Mouse (Mus musculus) left cerebral cortex, adult 8-10 months (tissue): ENCODE data around the gene Kcnk13. TPM values are rescaled to one million over a fixed set of nuclear protein-coding genes. Genes with fewer than 3 reads are reported as not detected.

Source experiments
- DNase-seq, 2 experiments: peaks; one replicate each; pipeline ENCODE4 v3.0.0; 2022; ENCODE audit warnings: low spot score in 2 of 2
- total RNA-seq, 4 experiments: library from RNA; stranded (reverse); gene quantifications; 2 replicates each; pipeline ENCODE4 v1.2.4; 2022

The Kcnk13 gene
- total RNA-seq, result 10 to 100 TPM in 2 of 4 experiments, 1 to 10 TPM in 2; 9.1 to 10.2 (median 9.7) TPM

- DNase-seq, result peak; percentile 68 to 70
These were observed at the start of gene Kcnk13 for GRCm38 (mm10) chr12:99964301-99965202. Kcnk13 (plus strand) TSS chr12:99964499.

- peak; percentile 48 to 70 for DNase-seq
These were observed 46.4 kb upstream of the Kcnk13 start for GRCm38 (mm10) chr12:99917800-99918427.

DNA sequence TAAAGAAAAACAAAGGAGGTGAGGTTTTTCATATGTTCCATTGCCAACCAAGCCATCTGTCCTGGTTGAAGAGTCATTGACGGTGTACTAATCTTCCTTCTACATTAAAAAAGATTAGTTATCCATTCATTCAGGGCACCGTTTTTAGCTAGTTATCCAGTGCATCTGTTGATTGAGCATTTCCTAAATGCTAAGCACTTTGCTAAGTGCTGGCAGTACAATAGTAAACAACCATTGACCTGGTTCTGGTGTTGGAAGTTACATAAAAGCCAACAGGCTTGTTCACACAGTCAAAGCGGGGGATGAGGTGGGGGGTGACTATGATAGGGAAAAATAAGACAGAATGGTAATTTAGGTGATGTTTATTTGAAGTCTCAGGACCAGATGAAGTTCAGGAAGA is 44.7 kb upstream of the Kcnk13 start:
- no peak for DNase-seq

- DNase-seq, result no peak
These were observed 43.3 kb upstream of the Kcnk13 start for GRCm38 (mm10) chr12:99921045-99921444.

DNA sequence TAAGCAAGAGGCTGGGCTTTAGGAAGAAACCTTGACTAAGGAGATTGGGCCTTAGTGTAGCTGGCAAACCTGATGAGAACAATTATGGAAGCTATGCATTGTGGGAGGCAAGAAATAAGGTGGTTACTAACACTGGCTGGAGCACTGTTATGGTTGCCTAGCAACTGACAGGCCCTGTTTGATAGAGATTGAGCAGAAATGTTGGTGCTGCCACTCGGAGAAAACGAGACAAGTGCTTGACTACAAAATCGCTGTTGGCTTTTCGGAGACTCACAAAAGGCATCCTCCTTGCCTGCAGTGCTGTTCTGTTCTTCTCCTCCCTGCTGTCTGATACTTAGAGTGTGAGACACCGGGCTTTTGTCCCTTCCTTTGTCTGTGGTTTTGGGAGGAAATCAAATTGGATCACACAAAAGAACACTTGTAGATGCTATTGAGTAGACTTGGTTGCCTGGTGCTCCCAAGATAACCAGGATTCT is 41.1 kb upstream of the Kcnk13 start:
- peak in 1 of 2 experiments; percentile 50 for DNase-seq

DNA sequence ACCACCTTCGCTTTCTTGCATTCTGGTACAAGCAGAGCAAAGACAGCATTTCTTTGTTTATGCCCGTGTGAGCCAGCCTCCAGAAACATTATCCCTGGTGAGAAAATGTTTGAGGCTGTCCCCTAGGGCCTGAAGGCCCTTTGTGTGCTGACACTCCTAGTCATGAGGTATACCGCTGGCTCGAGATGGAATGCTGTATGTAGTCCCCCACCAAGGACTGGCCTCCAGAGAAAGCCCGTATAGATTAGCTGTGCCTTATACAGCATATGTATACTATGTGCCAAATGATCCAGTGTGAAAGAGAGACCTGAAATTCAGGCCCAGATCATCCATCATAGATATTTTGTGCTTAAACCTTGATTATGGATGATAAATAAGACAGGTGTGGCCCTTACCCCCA is 40.6 kb upstream of the Kcnk13 start:
- DNase-seq, result no peak

GRCm38 (mm10) chr12:99928311-99928710 is 36.0 kb upstream of the Kcnk13 start:
- peak in 1 of 2 experiments; percentile 70 for DNase-seq

GRCm38 (mm10) chr12:99929160-99929559 is 35.1 kb upstream of the Kcnk13 start:
- no peak for DNase-seq

DNA sequence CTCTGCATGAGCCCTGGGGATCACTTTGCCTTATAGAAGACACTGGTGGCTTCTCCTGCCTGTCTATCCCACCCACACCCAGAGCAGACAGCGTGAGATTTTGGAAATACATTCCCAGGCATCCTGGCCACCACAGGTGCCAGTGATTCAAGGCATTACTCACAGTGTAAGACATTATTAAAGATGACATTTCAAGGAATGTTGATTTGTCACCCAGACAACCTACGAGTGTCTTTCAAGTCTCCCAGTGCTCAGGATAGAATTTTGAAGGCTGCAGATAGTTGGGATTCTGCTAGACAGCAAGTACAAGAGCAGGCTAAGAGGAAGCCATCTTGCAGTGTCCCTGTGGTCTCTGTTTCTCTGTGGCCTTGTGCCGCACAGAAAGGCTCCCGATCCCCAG is 32.1 kb upstream of the Kcnk13 start:
- peak in 1 of 2 experiments; percentile 32 for DNase-seq

DNA sequence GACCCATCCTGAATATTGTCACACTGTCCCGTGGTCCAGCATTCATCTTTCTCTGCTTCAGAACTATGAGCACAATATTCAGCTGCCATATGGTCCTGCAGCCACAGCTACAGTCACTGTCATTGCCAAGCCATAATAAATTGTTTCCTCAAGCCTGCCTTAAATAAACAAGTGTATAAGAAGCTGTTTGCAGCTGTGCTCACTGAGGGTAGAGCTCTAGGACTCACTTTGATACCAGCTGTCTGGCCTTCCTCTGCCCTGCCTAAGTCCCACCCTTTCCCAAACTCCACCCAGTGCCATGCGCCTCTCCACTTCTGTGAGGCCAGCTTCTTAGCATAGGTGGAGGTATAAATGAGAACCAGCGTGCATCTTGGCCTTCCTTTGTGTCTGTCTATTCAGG is 30.7 kb upstream of the Kcnk13 start:
- DNase-seq, result no peak

GRCm38 (mm10) chr12:99935403-99935802 is 28.9 kb upstream of the Kcnk13 start:
- peak in 1 of 2 experiments; percentile 18 for DNase-seq

- no peak for DNase-seq
These were observed 25.8 kb upstream of the Kcnk13 start for GRCm38 (mm10) chr12:99938476-99938875.

- no peak for DNase-seq
These were observed 25.1 kb upstream of the Kcnk13 start for GRCm38 (mm10) chr12:99939179-99939578.

DNA sequence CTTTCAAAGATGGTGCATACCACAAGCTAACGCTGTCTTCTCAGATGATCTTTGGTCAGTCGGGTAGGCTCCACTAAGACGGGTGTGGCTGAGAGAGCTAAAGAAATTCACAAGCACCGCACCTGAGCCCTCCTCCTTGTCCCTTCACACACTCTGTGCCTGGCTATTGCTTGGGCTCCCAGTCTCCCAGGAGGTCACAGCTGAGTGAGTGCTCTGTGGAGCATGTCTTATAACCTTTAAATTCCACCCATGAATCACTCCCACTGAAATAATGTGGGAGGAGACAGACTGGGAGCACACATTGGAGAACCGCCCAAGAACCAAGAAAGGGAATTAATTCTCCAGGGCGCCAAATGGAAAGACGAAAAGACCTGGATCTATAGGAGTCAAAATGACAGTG is 23.6 kb upstream of the Kcnk13 start:
- DNase-seq, result no peak

DNA sequence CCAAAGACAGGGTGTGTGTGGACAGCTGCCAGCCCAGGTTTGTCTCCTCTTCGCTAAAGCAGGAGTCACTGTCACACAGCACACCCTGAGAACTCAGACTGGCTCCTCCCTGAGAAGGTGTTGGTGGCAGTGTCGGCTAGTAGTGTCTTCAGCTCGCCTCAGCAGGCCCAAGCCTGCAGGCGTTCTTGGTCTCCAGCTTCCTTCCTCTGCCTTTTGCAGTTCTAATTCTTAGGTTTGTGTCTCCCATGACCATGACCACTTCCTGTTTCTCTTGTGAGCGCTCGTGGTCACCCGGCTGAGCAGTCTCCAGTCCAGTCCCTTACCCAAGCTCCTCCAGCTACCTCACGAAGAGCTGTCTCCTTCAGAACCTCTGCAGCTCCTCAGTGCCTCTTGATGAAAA is 21.9 kb upstream of the Kcnk13 start:
- DNase-seq, result no peak

DNA sequence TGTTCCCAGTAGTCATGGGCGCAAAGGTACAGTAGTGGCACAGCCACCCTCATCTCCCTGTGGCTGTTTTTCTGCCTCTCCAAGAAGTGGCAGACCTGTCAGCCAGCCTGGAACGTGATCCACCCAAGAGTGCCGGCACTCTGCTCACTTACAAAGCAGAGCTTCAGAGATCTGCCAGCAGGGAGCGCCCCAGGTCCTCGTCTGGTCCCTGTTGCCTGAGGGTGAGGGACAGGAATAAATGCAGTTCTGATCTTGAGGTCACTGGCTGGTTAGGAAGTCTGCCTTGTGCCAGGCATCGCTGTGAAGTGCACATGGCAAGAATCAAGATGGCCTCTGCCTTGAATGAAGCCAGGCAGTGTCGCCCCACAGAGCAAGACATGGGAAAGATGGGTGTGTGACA is 11.4 kb upstream of the Kcnk13 start:
- peak; percentile 45 to 51 for DNase-seq

DNA sequence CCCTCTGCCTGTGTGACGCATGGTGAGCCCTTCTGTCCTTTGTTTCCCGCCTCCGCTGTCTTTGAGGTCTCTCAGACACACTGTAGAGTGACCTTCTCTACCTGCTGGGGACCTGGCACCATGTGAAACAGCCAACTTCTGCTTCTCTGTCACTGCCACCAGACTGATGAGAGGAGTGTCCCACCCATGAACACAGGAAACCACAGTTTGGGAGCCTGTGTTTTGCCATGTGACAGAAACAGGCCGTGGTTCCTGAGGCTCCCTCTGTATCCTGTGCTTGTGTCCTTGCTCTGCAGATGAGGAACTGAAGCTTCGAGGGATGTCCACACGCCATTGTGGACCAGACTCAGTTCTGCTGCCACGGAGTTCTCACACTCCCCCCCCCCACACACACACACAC is 7.9 kb upstream of the Kcnk13 start:
- no peak for DNase-seq

DNA sequence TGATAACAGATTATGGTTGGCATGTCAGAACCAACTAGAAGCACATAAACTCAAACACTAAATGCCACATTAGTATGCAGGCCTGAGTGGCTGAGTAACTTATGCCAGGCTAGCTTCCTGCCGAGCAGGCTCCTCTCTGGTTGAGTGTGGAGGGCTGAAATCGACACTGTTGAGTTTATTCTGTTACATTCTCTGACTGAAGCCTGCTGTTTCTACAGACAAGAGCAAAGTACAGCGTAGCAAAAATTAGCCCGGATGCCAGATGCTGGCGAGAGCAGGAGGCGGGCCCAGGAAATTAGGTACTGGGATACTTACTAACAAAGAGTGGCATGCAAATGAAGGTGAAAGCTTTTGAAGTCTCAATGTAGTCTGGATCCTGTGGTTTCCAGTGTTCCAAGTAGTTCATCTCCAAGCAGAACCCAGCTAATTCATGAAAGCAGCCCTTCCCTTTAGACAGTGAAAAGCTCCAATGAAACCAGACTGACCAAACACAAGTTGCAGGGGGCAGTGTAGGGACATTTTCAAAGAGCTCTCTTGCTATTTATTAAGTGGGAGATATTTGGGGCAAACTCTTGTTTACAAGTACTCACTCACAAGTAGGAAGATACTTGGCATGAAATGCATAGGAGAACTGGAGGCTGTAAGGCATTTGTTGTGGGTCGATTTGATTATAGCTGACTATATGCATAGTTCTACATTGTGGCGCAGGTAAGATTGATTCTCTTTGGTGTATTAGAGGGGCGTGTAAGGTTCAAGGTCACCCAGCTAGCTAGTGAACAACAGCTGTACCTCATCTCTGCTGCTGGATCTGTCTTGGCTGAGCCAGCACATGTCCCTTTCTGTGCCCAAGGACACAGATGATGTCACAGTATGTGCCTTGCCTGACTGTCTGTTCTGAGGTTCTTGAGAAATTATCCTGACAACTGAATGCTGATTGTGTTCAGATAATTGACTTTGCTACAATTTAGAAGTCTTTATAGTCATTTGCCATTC is 5.9 kb upstream of the Kcnk13 start:
- peak in 1 of 2 experiments; percentile 21 for DNase-seq

- no peak for DNase-seq
These were observed 5.0 kb upstream of the Kcnk13 start for GRCm38 (mm10) chr12:99959291-99959690.

DNA sequence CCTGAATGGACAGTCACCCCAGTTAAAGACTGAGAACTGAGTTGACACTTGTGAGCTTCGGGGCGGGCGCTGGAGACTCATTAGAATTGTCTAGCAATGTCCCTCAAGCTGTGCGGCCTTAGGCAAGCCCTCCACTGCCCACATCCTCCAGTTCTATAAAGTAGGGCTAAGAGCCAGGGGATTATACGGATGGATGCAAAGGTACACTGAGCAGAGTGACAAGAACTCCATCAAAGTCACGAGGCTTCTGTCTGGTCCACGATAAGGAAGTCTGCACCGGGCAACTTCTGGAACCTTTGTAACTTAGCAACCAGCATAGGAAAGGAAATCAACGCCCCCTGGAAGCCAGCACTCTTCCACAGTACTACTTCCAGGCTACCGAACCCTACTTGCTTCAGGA is 4.4 kb upstream of the Kcnk13 start:
- no peak for DNase-seq

DNA sequence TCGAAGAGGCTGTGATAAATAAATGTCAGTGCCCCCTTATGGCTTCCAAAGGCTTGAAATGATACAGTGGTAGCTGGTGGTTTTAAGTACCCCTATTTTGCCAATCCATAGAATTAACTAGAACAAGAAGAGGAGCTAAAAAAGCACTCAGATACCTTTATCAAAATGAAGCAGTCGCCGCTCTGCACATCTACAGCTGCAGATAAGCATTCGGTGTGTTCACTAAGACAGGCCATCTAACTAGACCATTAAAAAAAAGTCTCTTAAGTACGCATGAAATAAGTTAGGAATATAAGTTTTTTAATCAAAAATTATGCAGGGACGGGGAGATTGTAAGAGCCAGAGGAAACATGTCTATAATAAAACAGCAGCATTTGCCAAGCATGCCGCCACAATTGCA is 3.6 kb upstream of the Kcnk13 start:
- DNase-seq, result no peak
